Comparison of ENCODE assay signal across 8 mouse cellular contexts in the genomic region with DNA sequence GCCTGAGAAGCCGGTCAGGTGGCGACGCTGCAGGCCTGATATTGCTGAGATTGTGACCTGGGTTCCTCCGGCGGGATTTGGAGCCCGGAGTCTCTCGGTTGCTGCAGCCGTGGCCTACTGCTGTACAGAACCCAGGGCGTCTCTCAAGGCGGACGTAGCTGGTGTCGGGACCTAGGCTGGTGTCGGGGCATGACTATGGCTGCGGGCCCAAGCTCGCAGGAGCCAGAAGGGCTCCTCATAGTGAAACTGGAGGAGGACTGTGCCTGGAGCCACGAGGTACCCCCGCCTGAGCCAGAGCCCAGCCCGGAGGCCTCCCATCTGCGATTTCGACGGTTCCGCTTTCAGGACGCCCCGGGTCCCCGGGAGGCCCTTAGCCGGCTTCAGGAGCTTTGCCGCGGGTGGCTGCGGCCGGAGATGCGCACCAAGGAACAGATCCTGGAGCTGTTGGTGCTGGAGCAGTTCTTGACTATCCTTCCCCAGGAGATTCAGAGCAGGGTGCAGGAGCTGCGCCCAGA. TPM values are rescaled to one million over a fixed set of nuclear protein-coding genes. Genes with fewer than 3 reads are reported as not detected.
DNase-seq lines count a peak whose midpoint lies in the region; ATAC-seq and TF ChIP-seq lines count a peak whose summit lies in the region.

No protein-coding gene starts in this region.

- H3K27me3 ChIP-seq in kidney, embryonic 14.5 days (ENCODE audit: control insufficient read depth, insufficient read depth, low read length) = no peaks in the 10 kb centered on the region
- H3K27me3 ChIP-seq in MEL (ENCODE audit: control insufficient read depth in 1 of 2, insufficient read depth in 2 of 2, low read length in 2 of 2) = no peaks in the 10 kb centered on the region; a peak in 1 of 4 replicates
- H3K27me3 ChIP-seq in forebrain, embryonic 13.5 days = no peaks in the 10 kb centered on the region
- H3K27me3 ChIP-seq in limb, embryonic 12.5 days = no peaks in the 10 kb centered on the region

- H3K9me3 ChIP-seq in kidney, embryonic 14.5 days (ENCODE audit: control insufficient read depth, low read length) = peaks cover 13% of the 10 kb centered on the region; the same call in 1 of the 2 replicates
- H3K9me3 ChIP-seq in MEL (replicated peaks; ENCODE audit: insufficient read depth, low read length) = no peaks in the 10 kb centered on the region
- H3K9me3 ChIP-seq in forebrain, embryonic 13.5 days (replicated peaks) = peaks cover 13% of the 10 kb centered on the region
- H3K9me3 ChIP-seq in limb, embryonic 12.5 days = peaks cover 16% of the 10 kb centered on the region

- TF ChIP-seq RAD21 in MEL (IDR thresholded peaks at IDR 0.05; ENCODE audit: low read depth, low read length) = no peak

- peak overlapping the region; percentile 72 for H3K9ac ChIP-seq in kidney, embryonic 14.5 days (ENCODE audit: low read depth, low read length)
- H3K9ac ChIP-seq in MEL (ENCODE audit: control insufficient read depth, low read depth, low read length, poor library complexity, severe bottlenecking) = peak overlapping the region; percentile 92
- H3K9ac ChIP-seq in forebrain, embryonic 13.5 days = peak overlapping the region; percentile 88
- peak overlapping the region; percentile 88 for H3K9ac ChIP-seq in limb, embryonic 12.5 days (replicated peaks)

- WGBS in kidney, embryonic 14.5 days = 1% methylated on average over 32 of the region's 32 CpGs
- WGBS in forebrain, embryonic 13.5 days = under 1% methylated on average over 32 of the region's 32 CpGs
- under 1% methylated on average over 32 of the region's 32 CpGs for WGBS in limb, embryonic 12.5 days

- H3K4me2 ChIP-seq in kidney, embryonic 14.5 days (replicated peaks; ENCODE audit: low read depth, low read length) = peak overlapping the region; percentile 84
- peak overlapping the region; percentile 91 for H3K4me2 ChIP-seq in forebrain, embryonic 13.5 days
- peak overlapping the region; percentile 85 for H3K4me2 ChIP-seq in limb, embryonic 12.5 days

- H3K4me3 ChIP-seq in kidney, embryonic 14.5 days (ENCODE audit: low read length) = peak overlapping the region; percentile 83
- H3K4me3 ChIP-seq in MEL (ENCODE audit: control insufficient read depth in 1 of 2, insufficient read depth in 1 of 2, low read depth in 2 of 2, low read length in 2 of 2) = peak overlapping the region; percentile 89
- H3K4me3 ChIP-seq in forebrain, embryonic 13.5 days = peak overlapping the region; percentile 91
- H3K4me3 ChIP-seq in limb, embryonic 12.5 days (replicated peaks) = peak overlapping the region; percentile 85

- TF ChIP-seq EP300 in MEL (IDR thresholded peaks at IDR 0.05; ENCODE audit: low read depth in 1 of 2, low read length in 2 of 2) = no peak

- peak in 1 of 2 experiments; percentile 62; a peak in 2 of 4 replicates for TF ChIP-seq POLR2A in MEL (IDR thresholded peaks at IDR 0.05; ENCODE audit: control insufficient read depth in 1 of 2, insufficient read depth in 1 of 2, low read depth in 1 of 2, low read length in 2 of 2, poor library complexity in 1 of 2)

- DNase-seq in kidney, adult 9 months = no peak
- no peak for DNase-seq in MEL (ENCODE audit: low read depth, low spot score)
- no peak for DNase-seq in embryo, embryonic 10.5 days (ENCODE audit: low spot score)
- DNase-seq in left cerebral cortex, postnatal 36 days (ENCODE audit: low spot score in 2 of 2) = no peak

- peak; percentile 0; the same call in 1 of the 2 replicates for ATAC-seq in kidney, embryonic 14.5 days (ENCODE audit: low FRiP score, low TSS enrichment)
- ATAC-seq in forebrain, embryonic 13.5 days = no peak
- ATAC-seq in limb, embryonic 12.5 days (ENCODE audit: insufficient number of reproducible peaks, insufficient read depth, low FRiP score, low TSS enrichment, low read depth) = peak; percentile 59
- peak; percentile 23 for ATAC-seq in monocyte, adult 5-6 weeks (replicated peaks; ENCODE audit: insufficient number of reproducible peaks, low FRiP score, low TSS enrichment, poor library complexity, severe bottlenecking)

- H3K36me3 ChIP-seq in kidney, embryonic 14.5 days (ENCODE audit: control insufficient read depth, insufficient read depth, low read length) = peaks cover 26% of the 10 kb centered on the region
- H3K36me3 ChIP-seq in MEL (ENCODE audit: control insufficient read depth in 1 of 2, insufficient read depth in 2 of 2, low read length in 2 of 2) = peaks cover 22 to 24% of the 10 kb centered on the region in 2 experiments
- peaks cover 35% of the 10 kb centered on the region for H3K36me3 ChIP-seq in forebrain, embryonic 13.5 days (ENCODE audit: poor library complexity, severe bottlenecking)
- H3K36me3 ChIP-seq in limb, embryonic 12.5 days = peaks cover 34% of the 10 kb centered on the region

- peaks cover 9% of the 10 kb centered on the region for H3K4me1 ChIP-seq in kidney, embryonic 14.5 days (ENCODE audit: control insufficient read depth, insufficient read depth, low read length)
- H3K4me1 ChIP-seq in MEL (ENCODE audit: control insufficient read depth in 1 of 2, insufficient read depth in 2 of 2, low read length in 2 of 2) = peaks cover 0 to 12% of the 10 kb centered on the region in 2 experiments; a peak in 2 of 4 replicates
- peaks cover 27% of the 10 kb centered on the region for H3K4me1 ChIP-seq in forebrain, embryonic 13.5 days
- peaks cover 15% of the 10 kb centered on the region for H3K4me1 ChIP-seq in limb, embryonic 12.5 days (replicated peaks)

- peaks cover 27% of the 10 kb centered on the region for H3K79me2 ChIP-seq in MEL (ENCODE audit: control insufficient read depth, insufficient read depth, low read length, poor library complexity)

- H3K27ac ChIP-seq in kidney, embryonic 14.5 days (ENCODE audit: low read depth, low read length) = peak overlapping the region; percentile 75
- H3K27ac ChIP-seq in MEL (ENCODE audit: control insufficient read depth, low read depth, low read length) = peak overlapping the region; percentile 69
- peak overlapping the region; percentile 80 for H3K27ac ChIP-seq in forebrain, embryonic 13.5 days
- peak overlapping the region; percentile 87 for H3K27ac ChIP-seq in limb, embryonic 12.5 days

- TF ChIP-seq CTCF in MEL (IDR thresholded peaks at IDR 0.05 in 2 of 3, conservative IDR thresholded peaks at IDR 0.05 in 1 of 3; ENCODE audit: control insufficient read depth in 1 of 3, insufficient read depth in 1 of 3, low read depth in 2 of 3, low read length in 3 of 3, poor library complexity in 1 of 3, severe bottlenecking in 1 of 3) = peak in 1 of 3 experiments; percentile 20; a peak in 1 of 6 replicates

- intact Hi-C loops in left cerebral cortex, postnatal 36 days (cut with DNase I) = loop anchor here (10.0 kb wide), 2 partner anchors 101 to 141 kb away; partner anchors contain the start of genes Gm20695, Zfp174 and Zfp597

TF ChIP-seq in MEL, 35 proteins besides CTCF, POLR2A, EP300 and RAD21:
- TF ChIP-seq MXI1 (IDR thresholded peaks at IDR 0.05; ENCODE audit: low read depth, low read length) (peak; percentile 10), JUND (IDR thresholded peaks at IDR 0.05; ENCODE audit: low read depth, low read length) (no peak), MYC (IDR thresholded peaks at IDR 0.05; ENCODE audit: low read depth, low read length) (0 out of 2 replicates have a peak, but pooled peaks have one; percentile 2)

RNA-seq across cellular contexts. Expression of gene Zfp263, which starts 0.3 kb away (rescaled TPM):
- polyA plus RNA-seq in kidney, embryonic 14.5 days (2014; fragmentation: Nextera tagmentation; extraction: Ambion mirVana) = 26.9 and 29.4 TPM in 2 replicates
- total RNA-seq in MEL (2012; rRNA removed) = 13.5 and 18.5 TPM in 2 replicates
- polyA plus RNA-seq in MEL (2012; ENCODE audit: insufficient read depth in 1 of 2, insufficient read length in 2 of 2, low read depth in 1 of 2, low replicate concordance in 2 of 2, missing spikeins in 1 of 2) = 10 to 100 TPM in 1 of 2 experiments, not detected in 1; 17.9 TPM
- 57.0 and 59.2 TPM in 2 replicates for polyA plus RNA-seq in forebrain, embryonic 13.5 days (2015; fragmentation: Nextera tagmentation; extraction: Ambion mirVana)
- 51.7 and 60.2 TPM in 2 replicates for polyA plus RNA-seq in limb, embryonic 12.5 days (2016; fragmentation: Nextera tagmentation; extraction: Ambion mirVana)
- total RNA-seq in monocyte, adult 5-6 weeks (2017) = 47.6 to 60.4 TPM (median 59.3 TPM) in 3 replicates
- total RNA-seq in left cerebral cortex, postnatal 36 days (2021) = 10 to 100 TPM; 14.9 to 18.6 TPM

RNA-seq across cellular contexts. Expression of gene Mefv, which starts 26.3 kb away (rescaled TPM):
- polyA plus RNA-seq in kidney, embryonic 14.5 days (2014; fragmentation: Nextera tagmentation; extraction: Ambion mirVana) = not detected in 2 replicates
- not detected in 2 replicates for total RNA-seq in MEL (2012; rRNA removed)
- not detected for polyA plus RNA-seq in MEL (2012; ENCODE audit: insufficient read depth in 1 of 2, insufficient read length in 2 of 2, low read depth in 1 of 2, low replicate concordance in 2 of 2, missing spikeins in 1 of 2)
- polyA plus RNA-seq in forebrain, embryonic 13.5 days (2015; fragmentation: Nextera tagmentation; extraction: Ambion mirVana) = not detected in 2 replicates
- polyA plus RNA-seq in limb, embryonic 12.5 days (2016; fragmentation: Nextera tagmentation; extraction: Ambion mirVana) = not detected in 2 replicates
- total RNA-seq in monocyte, adult 5-6 weeks (2017) = 20.5 to 25.6 TPM (median 25.2 TPM) in 3 replicates
- total RNA-seq in left cerebral cortex, postnatal 36 days (2021) = not detected
